Mouse (Mus musculus) heart, postnatal 36 days (tissue): ENCODE results near the gene Kif26b. TPM values are rescaled to one million over a fixed set of nuclear protein-coding genes. Genes with fewer than 3 reads are reported as not detected.
A peak's percentile ranks its signal among the peaks of the same experiment; 100 is the strongest.

Source experiments
- DNase-seq, 2 experiments: peaks; one replicate each; pipeline ENCODE4 v3.0.0; 2021 to 2022
- intact Hi-C: fragments of 180-260 bp; cut with DNase I; formaldehyde crosslinking; loops from one replicate; pipeline ENCODE4 v1.15.1; 2025
- total RNA-seq, 2 experiments: library from RNA; stranded (reverse); gene quantifications; 2 replicates each; pipeline ENCODE4 v1.2.3; 2021

Kif26b gene
- total RNA-seq, 2 experiments from 2014 or later, result 3.9 to 4.2 TPM

GRCm38 (mm10) chr1:178655525-178655924 lies 126.6 kb downstream of the Kif26b start:
- intact Hi-C loops, result no loop called here

GRCm38 (mm10) chr1:178661035-178661434 lies 132.1 kb downstream of the Kif26b start:
- DNase-seq, result no peak
- intact Hi-C loops, result no loop called here

More at GRCm38 (mm10) chr1:178655525-178655924, 126.6 kb downstream of the Kif26b start:
- DNase-seq, result no peak

- DNase-seq, result no peak
- intact Hi-C loops, result no loop called here
Observed at GRCm38 (mm10) chr1:178661556-178661955, 132.6 kb downstream of the Kif26b start.

- intact Hi-C loops, result no loop called here
Observed at GRCm38 (mm10) chr1:178663539-178663938, 134.6 kb downstream of the Kif26b start.

GRCm38 (mm10) chr1:178664271-178664969 lies 135.5 kb downstream of the Kif26b start:
- DNase-seq, result no peak
- intact Hi-C loops, result no loop called here

More at GRCm38 (mm10) chr1:178663539-178663938, 134.6 kb downstream of the Kif26b start:
- no peak for DNase-seq

- no peak for DNase-seq
- intact Hi-C loops, result no loop called here
Observed at GRCm38 (mm10) chr1:178666524-178666923, 137.6 kb downstream of the Kif26b start.

- intact Hi-C loops, result no loop called here
- no peak for DNase-seq
Observed at GRCm38 (mm10) chr1:178667808-178668207, 138.9 kb downstream of the Kif26b start.

- no peak for DNase-seq
- intact Hi-C loops, result no loop called here
Observed at GRCm38 (mm10) chr1:178668907-178669306, 140.0 kb downstream of the Kif26b start.

GRCm38 (mm10) chr1:178673051-178673450 lies 144.1 kb downstream of the Kif26b start:
- intact Hi-C loops, result no loop called here
- no peak for DNase-seq

GRCm38 (mm10) chr1:178673506-178673905 lies 144.6 kb downstream of the Kif26b start:
- intact Hi-C loops, result no loop called here
- peak in 1 of 2 experiments; percentile 3 for DNase-seq

GRCm38 (mm10) chr1:178675542-178676252 lies 146.8 kb downstream of the Kif26b start:
- peak in 1 of 2 experiments; percentile 14 for DNase-seq
- intact Hi-C loops, result no loop called here

- intact Hi-C loops, result no loop called here
- DNase-seq, result no peak
Observed at GRCm38 (mm10) chr1:178677160-178677559, 148.2 kb downstream of the Kif26b start.

GRCm38 (mm10) chr1:178677630-178678221 lies 148.8 kb downstream of the Kif26b start:
- DNase-seq, result no peak
- intact Hi-C loops, result no loop called here

- DNase-seq, result no peak
- intact Hi-C loops, result no loop called here
Observed at GRCm38 (mm10) chr1:178683631-178684030, 154.7 kb downstream of the Kif26b start.

GRCm38 (mm10) chr1:178684991-178685680 lies 156.2 kb downstream of the Kif26b start:
- no peak for DNase-seq
- intact Hi-C loops, result no loop called here

- DNase-seq, result no peak
- intact Hi-C loops, result no loop called here
Observed at GRCm38 (mm10) chr1:178686881-178687280, 158.0 kb downstream of the Kif26b start.

GRCm38 (mm10) chr1:178689512-178689911 lies 160.6 kb downstream of the Kif26b start:
- no peak for DNase-seq
- intact Hi-C loops, result loop anchor here (1.0 kb wide), 1 partner anchor 161 kb away; no protein-coding TSS in a partner anchor

- intact Hi-C loops, result no loop called here
- no peak for DNase-seq
Observed at GRCm38 (mm10) chr1:178691679-178692078, 162.8 kb downstream of the Kif26b start.

- intact Hi-C loops, result no loop called here
- no peak for DNase-seq
Observed at GRCm38 (mm10) chr1:178700102-178700501, 171.2 kb downstream of the Kif26b start.

- intact Hi-C loops, result no loop called here
- no peak for DNase-seq
Observed at GRCm38 (mm10) chr1:178703496-178703895, 174.6 kb downstream of the Kif26b start.

- intact Hi-C loops, result no loop called here
- DNase-seq, result no peak
Observed at GRCm38 (mm10) chr1:178707925-178708351, 179.0 kb downstream of the Kif26b start.
